Mouse (Mus musculus): Measurements from ENCODE around the gene Kcnma1.

DNA sequence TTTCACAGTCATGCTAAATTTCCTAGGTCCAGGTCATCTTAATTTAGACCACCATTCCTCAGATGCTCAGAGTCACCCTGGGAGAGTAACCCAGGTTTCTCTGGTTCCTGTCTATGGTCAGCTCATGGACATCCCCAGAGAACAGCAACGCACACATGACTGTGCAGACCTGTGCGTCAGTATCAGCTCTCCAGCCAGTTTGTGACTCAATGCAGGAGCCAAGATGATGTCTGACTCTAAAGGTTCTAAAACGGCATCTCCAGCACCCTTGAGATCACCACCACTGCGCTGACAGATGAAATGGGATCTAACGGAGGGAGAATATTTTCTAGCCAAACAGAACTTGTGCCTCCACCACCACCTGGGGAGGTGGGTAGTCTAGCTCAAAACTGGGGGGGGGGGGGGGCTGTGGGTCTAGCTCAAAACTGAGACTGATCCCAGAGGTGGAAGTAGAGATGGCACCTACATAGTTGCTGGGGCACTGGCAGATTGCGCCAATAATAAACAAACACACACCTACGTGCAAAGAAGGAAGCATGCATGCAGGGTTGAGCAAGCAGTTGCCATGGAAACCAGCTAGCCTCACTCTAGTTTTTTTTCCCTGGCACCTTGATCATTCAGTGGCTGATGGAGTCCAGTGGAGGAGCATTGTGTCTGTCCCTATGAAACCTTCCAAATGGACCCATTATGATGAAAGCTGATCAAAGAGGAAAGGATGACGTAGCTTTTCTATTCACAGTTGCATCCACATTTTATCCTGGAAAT, 231.3 kb downstream of the Kcnma1 start:
- TF ChIP-seq CTCF (IDR thresholded peaks at IDR 0.05; ENCODE audit: extremely low read depth, insufficient read depth, insufficient read length, insufficient replicate concordance) (no peak), POLR2A (IDR thresholded peaks at IDR 0.05; ENCODE audit: low read depth, low read length) (no peak)
